Mouse (Mus musculus) left cerebral cortex, postnatal 25 days (tissue): ENCODE measurements around the gene Acvr1b. TPM values are rescaled to one million over a fixed set of nuclear protein-coding genes. Genes with fewer than 3 reads are reported as not detected.

Experiments used
- DNase-seq, 2 experiments: peaks; one replicate each; pipeline ENCODE4 v3.0.0; 2022; ENCODE audit warnings: low spot score in 2 of 2, mixed read lengths in 1 of 2
- intact Hi-C: fragments of 180-260 bp; cut with DNase I; formaldehyde crosslinking; loops from one replicate; pipeline ENCODE4 v1.15.1; 2025
- total RNA-seq, 2 experiments: library from RNA; stranded (reverse); gene quantifications; 2 replicates each; pipeline ENCODE4 v1.2.3; 2021

The Acvr1b gene
- total RNA-seq = 100 to 1,000 TPM; 109 to 112 TPM

- intact Hi-C loops = loop anchor here (2.0 kb wide), 1 partner anchor 25 kb away; no protein-coding TSS in a partner anchor
- DNase-seq = peak; percentile 88 to 90
These were observed at the start of gene Acvr1b for GRCm38 (mm10) chr15:101173421-101174211. Acvr1b (plus strand) TSS chr15:101174067.

- DNase-seq = no peak
- intact Hi-C loops = no loop called here
These were observed 48.3 kb upstream of the Acvr1b start for GRCm38 (mm10) chr15:101125561-101125960.

- no peak for DNase-seq
- intact Hi-C loops = no loop called here
These were observed 46.9 kb upstream of the Acvr1b start for GRCm38 (mm10) chr15:101126876-101127544.

GRCm38 (mm10) chr15:101128181-101129089, 45.4 kb upstream of the Acvr1b start, which contains the start of gene Acvrl1:
Acvrl1 (plus strand) TSS chr15:101128522.
- DNase-seq = no peak
- intact Hi-C loops = no loop called here

- no peak for DNase-seq
- intact Hi-C loops = no loop called here
These were observed 44.5 kb upstream of the Acvr1b start for GRCm38 (mm10) chr15:101129412-101129811.

GRCm38 (mm10) chr15:101131498-101131897, 42.4 kb upstream of the Acvr1b start:
- DNase-seq = no peak
- intact Hi-C loops = no loop called here

GRCm38 (mm10) chr15:101132041-101132440, 41.8 kb upstream of the Acvr1b start:
- intact Hi-C loops = no loop called here
- no peak for DNase-seq

GRCm38 (mm10) chr15:101132761-101133160, 41.1 kb upstream of the Acvr1b start:
- intact Hi-C loops = no loop called here
- DNase-seq = no peak

GRCm38 (mm10) chr15:101133993-101134704, 39.7 kb upstream of the Acvr1b start:
- DNase-seq = no peak
- intact Hi-C loops = no loop called here

- no peak for DNase-seq
- intact Hi-C loops = no loop called here
These were observed 38.5 kb upstream of the Acvr1b start for GRCm38 (mm10) chr15:101135405-101135804.

- intact Hi-C loops = no loop called here
- DNase-seq = no peak
These were observed 36.4 kb upstream of the Acvr1b start for GRCm38 (mm10) chr15:101137455-101137854.

- intact Hi-C loops = no loop called here
- DNase-seq = no peak
These were observed 35.2 kb upstream of the Acvr1b start for GRCm38 (mm10) chr15:101138675-101139074.

GRCm38 (mm10) chr15:101139885-101140284, 34.0 kb upstream of the Acvr1b start:
- intact Hi-C loops = no loop called here
- DNase-seq = no peak

- DNase-seq = no peak
- intact Hi-C loops = no loop called here
These were observed 33.3 kb upstream of the Acvr1b start for GRCm38 (mm10) chr15:101140587-101140986.

- intact Hi-C loops = no loop called here
- DNase-seq = no peak
These were observed 32.8 kb upstream of the Acvr1b start for GRCm38 (mm10) chr15:101141061-101141541.

- no peak for DNase-seq
- intact Hi-C loops = no loop called here
These were observed 31.2 kb upstream of the Acvr1b start for GRCm38 (mm10) chr15:101142672-101143071.

GRCm38 (mm10) chr15:101143494-101143893, 30.4 kb upstream of the Acvr1b start:
- intact Hi-C loops = no loop called here

GRCm38 (mm10) chr15:101144176-101144575, 29.7 kb upstream of the Acvr1b start:
- intact Hi-C loops = no loop called here
- no peak for DNase-seq

More at GRCm38 (mm10) chr15:101143494-101143893, 30.4 kb upstream of the Acvr1b start:
- peak; percentile 34 to 68 for DNase-seq

GRCm38 (mm10) chr15:101144779-101145178, 29.1 kb upstream of the Acvr1b start:
- DNase-seq = no peak
- intact Hi-C loops = no loop called here
